Mouse (Mus musculus): ENCODE data around the gene Dock2. TPM values are rescaled to one million over a fixed set of nuclear protein-coding genes. Genes with fewer than 3 reads are reported as not detected.

Dock2 gene
- polyA plus RNA-seq, 1 experiment from 2014 or later: 0.58 TPM

DNA sequence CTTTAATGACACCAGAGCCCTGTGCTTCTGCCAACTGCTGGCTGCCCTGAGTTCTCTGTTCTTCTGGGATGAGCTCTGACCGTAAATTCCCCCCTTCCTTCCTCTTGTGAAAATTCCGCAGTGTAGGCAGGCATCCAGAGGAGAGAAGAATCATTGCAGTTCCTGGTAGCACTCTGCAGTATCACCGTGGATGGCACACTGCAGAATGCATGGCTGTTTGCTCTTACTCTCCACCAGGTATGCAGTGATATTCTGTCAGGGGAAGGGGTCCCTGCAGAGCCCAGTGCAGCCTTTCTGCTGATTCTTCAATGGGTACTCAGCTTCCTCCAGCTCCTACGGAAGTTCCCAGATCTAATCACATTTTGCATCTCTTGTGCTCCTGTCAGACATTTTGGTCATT is 391.6 kb downstream of the Dock2 start:
- H3K4me3 ChIP-seq (replicated peaks): no peak overlapping the region
- H3K9me3 ChIP-seq: no peaks in the 10 kb centered on the region
- H3K4me2 ChIP-seq: no peak overlapping the region
- 0 out of 2 replicates have a peak, but pooled peaks cover 4% of the 10 kb centered on the region for H3K4me1 ChIP-seq (replicated peaks)
- no peaks in the 10 kb centered on the region; the same call in 1 of the 2 replicates for H3K27me3 ChIP-seq
- H3K9ac ChIP-seq (replicated peaks): no peak overlapping the region
- ATAC-seq (ENCODE audit: insufficient number of reproducible peaks, insufficient read depth, low FRiP score, low TSS enrichment, low read depth): no peak
- 37% methylated on average over 4 of the region's 4 CpGs for WGBS
- H3K27ac ChIP-seq: no peak overlapping the region
- no peaks in the 10 kb centered on the region for H3K36me3 ChIP-seq

DNA sequence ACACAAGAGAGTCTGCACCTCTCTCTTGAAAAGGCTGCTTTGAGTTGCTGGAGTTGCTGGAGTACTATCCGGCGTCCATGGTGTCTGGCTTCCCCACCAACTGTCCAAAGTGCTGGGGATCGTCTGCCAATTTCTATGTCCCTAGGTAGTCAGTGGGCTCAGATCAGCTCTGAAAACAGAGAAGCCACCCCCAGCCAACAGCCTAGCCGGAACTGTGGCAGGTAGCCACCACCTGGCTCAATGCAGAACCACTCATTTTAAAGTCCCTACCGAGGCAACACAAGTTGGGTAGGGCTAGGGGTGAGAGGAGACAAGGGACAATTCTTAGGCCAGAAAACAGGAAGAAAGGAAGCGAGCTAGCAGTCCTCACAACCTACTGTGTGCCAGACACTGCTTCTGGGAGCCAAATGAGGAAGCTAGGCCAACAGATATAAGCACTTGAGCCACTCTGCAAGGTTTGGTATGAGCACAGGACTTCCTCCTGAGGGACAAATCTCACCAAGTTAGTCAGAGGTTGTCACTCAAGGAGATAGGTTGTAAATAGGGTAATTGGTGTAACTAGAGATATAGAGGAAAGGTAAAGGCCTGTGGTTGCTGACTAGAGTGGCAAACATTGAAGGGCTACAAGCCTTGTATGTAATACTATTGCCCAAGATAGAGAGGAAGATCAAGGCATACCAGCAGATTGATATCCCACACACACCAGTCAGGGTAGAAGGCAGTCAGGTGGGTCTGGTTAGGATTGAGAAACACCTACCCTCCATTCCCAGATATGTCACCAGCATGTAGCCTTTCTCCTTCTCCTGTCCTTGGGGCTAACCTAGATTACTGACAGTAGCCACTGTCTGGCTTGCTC is 394.2 kb downstream of the Dock2 start:
- Histone ChIP-seq H3K36me3 (no peaks in the 10 kb centered on the region), H3K9me3 (no peaks in the 10 kb centered on the region), H3K27ac (no peak overlapping the region), H3K4me2 (no peak overlapping the region), H3K27me3 (peaks cover 4% of the 10 kb centered on the region; the same call in 1 of the 2 replicates), H3K4me1 (replicated peaks) (no peaks in the 10 kb centered on the region), H3K4me3 (replicated peaks) (no peak overlapping the region), H3K9ac (replicated peaks) (no peak overlapping the region)
- WGBS: 88% methylated on average over 6 of the region's 6 CpGs
- ATAC-seq (ENCODE audit: insufficient number of reproducible peaks, insufficient read depth, low FRiP score, low TSS enrichment, low read depth): no peak

DNA sequence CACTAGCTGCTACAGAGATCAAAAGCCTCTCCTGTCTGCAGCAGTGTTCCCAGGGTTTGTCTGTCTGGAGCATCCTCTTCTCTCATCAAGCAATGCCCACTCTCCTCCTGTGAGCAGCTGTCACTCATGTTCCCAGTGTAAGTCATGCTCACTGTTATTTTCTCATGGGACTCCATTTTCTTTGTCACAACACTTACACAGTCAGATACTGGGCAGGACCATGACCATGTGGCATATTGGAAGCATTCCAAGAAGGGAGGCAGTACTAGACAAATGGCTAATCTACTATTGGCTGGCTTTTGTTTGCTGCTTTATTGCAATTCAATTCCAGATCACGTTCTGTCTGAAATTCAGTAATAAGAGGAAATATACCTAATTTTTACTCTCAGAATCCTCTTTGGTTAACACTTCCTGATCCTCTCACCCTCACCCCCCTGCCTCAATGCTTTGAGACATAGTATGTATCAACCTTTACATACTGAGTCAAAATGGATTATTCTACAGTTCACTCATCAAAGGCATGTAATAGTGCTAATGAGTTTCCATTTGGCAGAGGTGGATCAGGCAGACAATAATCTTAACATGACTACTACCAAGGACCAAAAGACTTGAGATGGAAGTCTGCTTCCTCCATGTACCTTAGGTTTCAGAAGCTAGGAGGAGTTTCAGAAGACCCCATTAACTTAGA is 398.5 kb downstream of the Dock2 start:
- Histone ChIP-seq H3K4me1 (replicated peaks) (peaks cover 6% of the 10 kb centered on the region), H3K4me2 (no peak overlapping the region), H3K4me3 (replicated peaks) (no peak overlapping the region), H3K36me3 (no peaks in the 10 kb centered on the region), H3K9ac (replicated peaks) (no peak overlapping the region), H3K9me3 (no peaks in the 10 kb centered on the region), H3K27ac (no peak overlapping the region), H3K27me3 (peaks cover 8% of the 10 kb centered on the region; the same call in 1 of the 2 replicates)
- WGBS: 63% methylated on average over 1 of the region's 1 CpGs
- ATAC-seq (ENCODE audit: insufficient number of reproducible peaks, insufficient read depth, low FRiP score, low TSS enrichment, low read depth): no peak

DNA sequence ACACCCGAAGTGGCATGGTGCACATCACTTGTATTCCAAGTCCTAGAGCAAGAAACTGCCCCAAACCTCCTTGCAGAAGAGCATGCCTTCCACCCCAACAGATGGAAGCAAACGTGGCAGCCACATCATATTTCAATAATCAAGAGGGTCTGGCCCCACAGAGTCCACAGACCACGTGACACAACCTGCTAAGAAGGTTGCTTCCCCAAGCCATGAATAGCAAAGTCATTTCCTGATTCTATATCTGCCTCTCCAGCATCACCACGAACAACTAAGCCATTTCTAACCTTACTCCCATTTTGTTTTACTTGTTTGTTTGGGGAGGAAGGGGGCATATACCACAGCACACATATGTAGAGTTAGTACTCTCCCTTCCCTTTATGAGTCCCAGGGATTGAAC is 399.5 kb downstream of the Dock2 start:
- 76% methylated on average over 4 of the region's 4 CpGs for WGBS
- Histone ChIP-seq H3K4me2 (no peak overlapping the region), H3K4me3 (replicated peaks) (no peak overlapping the region), H3K9ac (replicated peaks) (no peak overlapping the region), H3K4me1 (replicated peaks) (peaks cover 14% of the 10 kb centered on the region), H3K36me3 (no peaks in the 10 kb centered on the region), H3K27me3 (peaks cover 8% of the 10 kb centered on the region; the same call in 1 of the 2 replicates), H3K27ac (no peak overlapping the region), H3K9me3 (no peaks in the 10 kb centered on the region)
- ATAC-seq (ENCODE audit: insufficient number of reproducible peaks, insufficient read depth, low FRiP score, low TSS enrichment, low read depth): no peak

DNA sequence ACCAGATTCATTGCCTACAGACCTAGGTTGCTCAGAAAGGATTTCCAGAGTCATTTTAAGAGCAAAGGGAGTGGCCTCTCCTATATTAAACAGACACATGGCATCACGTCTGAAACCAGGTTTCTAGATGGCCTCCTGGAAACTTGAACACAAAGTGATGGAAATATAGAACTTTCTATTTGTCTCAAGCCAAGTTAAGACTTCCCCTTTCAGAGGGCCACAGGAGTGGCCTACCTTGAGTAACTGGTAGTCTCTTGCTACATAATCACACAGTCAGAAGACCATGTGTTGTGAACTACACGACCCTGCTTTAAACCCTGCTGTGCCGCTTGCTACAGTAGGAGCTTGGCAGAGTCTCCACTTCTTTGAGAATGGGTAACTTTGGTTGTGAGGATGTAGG is 400.2 kb downstream of the Dock2 start:
- H3K27ac ChIP-seq: no peak overlapping the region
- H3K4me1 ChIP-seq (replicated peaks): peaks cover 14% of the 10 kb centered on the region
- 81% methylated on average over 3 of the region's 3 CpGs for WGBS
- H3K4me2 ChIP-seq: no peak overlapping the region
- no peak overlapping the region for H3K9ac ChIP-seq (replicated peaks)
- no peaks in the 10 kb centered on the region for H3K36me3 ChIP-seq
- peaks cover 8% of the 10 kb centered on the region; the same call in 1 of the 2 replicates for H3K27me3 ChIP-seq
- H3K4me3 ChIP-seq (replicated peaks): no peak overlapping the region
- no peak for ATAC-seq (ENCODE audit: insufficient number of reproducible peaks, insufficient read depth, low FRiP score, low TSS enrichment, low read depth)
- H3K9me3 ChIP-seq: no peaks in the 10 kb centered on the region

DNA sequence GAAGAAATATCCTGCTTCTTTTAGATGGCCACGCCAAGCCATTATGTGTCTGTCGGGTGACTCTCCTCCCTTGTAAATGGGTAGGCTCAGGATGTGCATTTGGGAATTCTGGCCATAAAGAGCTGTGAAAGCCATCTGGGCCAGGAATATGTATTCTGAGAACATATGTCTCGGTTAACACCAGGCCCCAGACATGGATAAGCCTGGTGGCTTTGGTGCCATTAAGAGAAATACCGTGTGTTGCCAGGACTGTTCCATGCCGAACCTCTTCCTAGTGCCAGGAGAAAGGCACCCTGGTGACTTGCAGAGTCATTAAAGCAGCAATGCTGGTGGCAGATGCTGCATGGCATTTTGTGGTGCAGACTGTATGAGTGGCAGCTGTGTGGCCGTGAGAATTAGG is 406.0 kb downstream of the Dock2 start:
- Histone ChIP-seq H3K27me3 (peaks cover 6% of the 10 kb centered on the region; the same call in 1 of the 2 replicates), H3K9ac (replicated peaks) (no peak overlapping the region), H3K4me3 (replicated peaks) (no peak overlapping the region), H3K9me3 (no peaks in the 10 kb centered on the region), H3K4me1 (replicated peaks) (peaks cover 40% of the 10 kb centered on the region), H3K36me3 (no peaks in the 10 kb centered on the region), H3K4me2 (no peak overlapping the region), H3K27ac (no peak overlapping the region)
- ATAC-seq (ENCODE audit: insufficient number of reproducible peaks, insufficient read depth, low FRiP score, low TSS enrichment, low read depth): no peak
- 39% methylated on average over 6 of the region's 6 CpGs for WGBS

GRCm38 (mm10) chr11:34375557-34375956 is 408.1 kb downstream of the Dock2 start:
- no peak overlapping the region for H3K4me2 ChIP-seq
- H3K9ac ChIP-seq (replicated peaks): no peak overlapping the region
- 55% methylated on average over 1 of the region's 1 CpGs for WGBS
- no peak for ATAC-seq (ENCODE audit: insufficient number of reproducible peaks, insufficient read depth, low FRiP score, low TSS enrichment, low read depth)
- no peak overlapping the region for H3K27ac ChIP-seq
- H3K27me3 ChIP-seq: peaks cover 4% of the 10 kb centered on the region; the same call in 1 of the 2 replicates
- no peak overlapping the region for H3K4me3 ChIP-seq (replicated peaks)
- no peaks in the 10 kb centered on the region for H3K9me3 ChIP-seq
- H3K4me1 ChIP-seq (replicated peaks): peaks cover 39% of the 10 kb centered on the region
- H3K36me3 ChIP-seq: no peaks in the 10 kb centered on the region

DNA sequence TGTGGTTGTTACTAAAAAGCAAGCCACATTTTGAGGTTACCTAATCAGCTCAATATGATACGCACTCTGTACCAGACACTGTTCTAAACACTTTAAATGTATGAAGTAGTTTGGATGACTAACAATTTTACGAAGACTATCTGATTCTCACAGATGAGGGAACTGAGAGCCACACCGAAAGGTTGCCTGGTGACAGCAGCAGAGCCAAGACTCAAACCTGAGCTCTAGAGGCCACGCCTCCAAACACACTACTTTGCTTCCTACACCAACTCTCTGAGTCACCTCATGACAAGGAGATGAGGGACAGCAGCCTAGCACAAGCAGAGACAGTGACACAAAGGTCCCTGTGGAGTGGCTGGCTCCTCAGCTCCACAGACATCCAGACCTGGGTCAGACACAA is 411.5 kb downstream of the Dock2 start:
- no peak overlapping the region for H3K27ac ChIP-seq
- ATAC-seq (ENCODE audit: insufficient number of reproducible peaks, insufficient read depth, low FRiP score, low TSS enrichment, low read depth): no peak

GRCm38 (mm10) chr11:34356109-34356508 is 427.6 kb downstream of the Dock2 start:
- H3K36me3 ChIP-seq: no peaks in the 10 kb centered on the region
- H3K27me3 ChIP-seq: no peaks in the 10 kb centered on the region
- no peak overlapping the region for H3K4me2 ChIP-seq
- H3K9me3 ChIP-seq: no peaks in the 10 kb centered on the region
- ATAC-seq (ENCODE audit: insufficient number of reproducible peaks, insufficient read depth, low FRiP score, low TSS enrichment, low read depth): no peak
- 44% methylated on average over 2 of the region's 2 CpGs for WGBS
- H3K4me3 ChIP-seq (replicated peaks): no peak overlapping the region
- peaks cover 16% of the 10 kb centered on the region for H3K4me1 ChIP-seq (replicated peaks)
- no peak overlapping the region for H3K27ac ChIP-seq
- no peak overlapping the region for H3K9ac ChIP-seq (replicated peaks)

More for the DNA sequence above, 411.5 kb downstream of the Dock2 start:
- Histone ChIP-seq H3K36me3 (no peaks in the 10 kb centered on the region), H3K4me1 (replicated peaks) (peaks cover 18% of the 10 kb centered on the region), H3K9me3 (no peaks in the 10 kb centered on the region), H3K4me3 (replicated peaks) (no peak overlapping the region), H3K27me3 (no peaks in the 10 kb centered on the region), H3K9ac (replicated peaks) (no peak overlapping the region), H3K4me2 (no peak overlapping the region)
- whole genome bisulfite sequencing: 81% methylated on average over 4 of the region's 4 CpGs

DNA sequence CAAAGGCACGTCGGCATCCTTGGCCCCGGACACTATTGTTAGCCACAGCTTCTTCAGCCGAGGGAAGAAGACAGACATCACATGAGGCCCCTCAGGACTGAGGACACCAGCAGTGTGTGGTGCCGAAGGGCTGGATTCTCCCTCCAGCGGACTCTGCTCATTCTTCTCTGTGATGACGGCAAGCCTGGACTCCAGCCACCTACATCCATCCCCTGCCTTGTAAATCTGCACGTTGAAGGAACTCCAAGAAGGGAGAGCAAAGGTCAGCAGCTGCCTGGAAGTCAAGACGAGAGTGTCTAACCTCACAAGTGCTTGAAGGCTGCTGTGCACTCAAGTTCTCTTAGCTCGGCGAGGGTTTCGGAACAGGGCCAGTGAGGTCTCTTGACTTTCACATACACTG is 428.3 kb downstream of the Dock2 start:
- no peak for ATAC-seq (ENCODE audit: insufficient number of reproducible peaks, insufficient read depth, low FRiP score, low TSS enrichment, low read depth)
- no peak overlapping the region for H3K27ac ChIP-seq
- no peaks in the 10 kb centered on the region for H3K27me3 ChIP-seq
- 61% methylated on average over 12 of the region's 12 CpGs for WGBS
- H3K36me3 ChIP-seq: no peaks in the 10 kb centered on the region
- no peaks in the 10 kb centered on the region for H3K9me3 ChIP-seq
- no peak overlapping the region for H3K4me2 ChIP-seq
- no peak overlapping the region for H3K4me3 ChIP-seq (replicated peaks)
- no peak overlapping the region for H3K9ac ChIP-seq (replicated peaks)
- peaks cover 16% of the 10 kb centered on the region for H3K4me1 ChIP-seq (replicated peaks)

DNA sequence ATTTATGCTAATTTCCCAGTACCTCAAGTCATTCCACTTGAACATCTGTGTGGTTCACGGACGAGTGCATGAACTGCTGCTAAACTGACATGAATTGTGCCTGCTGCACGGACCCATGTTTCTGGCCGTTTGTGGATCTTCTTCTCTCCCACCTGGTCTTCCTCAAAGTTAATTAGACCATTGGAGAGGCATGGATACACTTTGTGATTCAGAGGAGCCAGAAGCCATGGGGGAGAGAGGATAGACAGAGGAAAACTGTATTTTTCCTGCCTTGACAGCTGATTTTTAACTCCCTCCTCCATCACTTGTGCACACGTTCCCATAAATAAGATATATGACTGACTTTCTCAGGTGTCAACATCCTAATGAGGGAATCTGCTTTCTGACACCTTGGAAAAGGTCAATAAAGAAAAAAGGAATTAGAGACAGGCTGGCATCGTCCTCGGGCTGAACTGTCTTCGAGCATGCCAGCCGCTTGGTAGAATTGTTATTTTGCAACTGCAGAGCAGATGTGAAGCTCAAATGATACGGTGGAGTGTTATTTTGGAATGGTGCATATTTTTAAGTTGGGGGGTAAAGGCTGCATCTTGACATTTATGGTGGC is 434.1 kb downstream of the Dock2 start:
- no peak overlapping the region for H3K9ac ChIP-seq (replicated peaks)
- no peaks in the 10 kb centered on the region for H3K27me3 ChIP-seq
- H3K4me3 ChIP-seq (replicated peaks): no peak overlapping the region
- no peak overlapping the region for H3K27ac ChIP-seq
- H3K4me1 ChIP-seq (replicated peaks): peaks cover 27% of the 10 kb centered on the region; the same call in 1 of the 2 replicates
- H3K4me2 ChIP-seq: no peak overlapping the region
- no peaks in the 10 kb centered on the region for H3K9me3 ChIP-seq
- H3K36me3 ChIP-seq: no peaks in the 10 kb centered on the region
- no peak for ATAC-seq (ENCODE audit: insufficient number of reproducible peaks, insufficient read depth, low FRiP score, low TSS enrichment, low read depth)
- 68% methylated on average over 10 of the region's 10 CpGs for whole genome bisulfite sequencing
